Mouse (Mus musculus) embryonic stem cell, embryonic (primary cell): ENCODE measurements around the gene Gm5728.
"Not testable (repeated sequence)": the region's sequence is repeated elsewhere in the genome, so short reads cannot be mapped to it uniquely, and the experiment has no call there.

ENCODE experiments used
- CTCF ChIA-PET, 4 experiments: fragments of 300-600 bp in 2 of 4; fragments of 350-600 bp in 2 of 4; sonication (Branson Sonifier 250); formaldehyde crosslinking; loops; one replicate each; lab custom pipeline; 2022; ENCODE audit warnings: inconsistent platforms in 2 of 4; lab: Charles Lee
- POLR2A ChIA-PET, 4 experiments: fragments of 300-600 bp in 2 of 4; fragments of 350-600 bp in 2 of 4; sonication (Branson Sonifier 250); formaldehyde crosslinking; loops; one replicate each; lab custom pipeline; 2022; ENCODE audit warnings: antibody characterized with exemption in 4 of 4, inconsistent platforms in 1 of 4; lab: Charles Lee

The Gm5728 gene

DNA sequence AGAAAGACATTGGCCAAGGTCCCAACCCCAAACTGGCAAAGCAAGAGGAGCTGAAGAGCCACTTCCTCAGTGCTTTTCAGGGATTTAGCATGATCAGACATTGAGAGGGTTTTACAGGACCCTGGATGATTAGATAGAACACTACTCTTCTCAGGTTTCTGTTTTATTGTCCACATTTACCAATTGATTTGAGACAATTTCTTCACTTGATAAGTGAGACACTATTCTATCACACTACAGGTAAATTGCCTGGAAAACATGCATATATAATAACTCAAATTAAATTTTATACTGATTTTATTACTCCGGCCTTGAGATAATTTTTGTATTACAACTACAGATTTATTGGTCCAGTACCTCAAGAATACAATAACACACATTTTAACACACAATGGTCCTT lies at the start of gene Gm5728:
TSS of gene Gm5728 (minus strand) at position 101 of the 400 bp plus-strand sequence.
- POLR2A ChIA-PET, CTCF ChIA-PET: not testable (repeated sequence)

DNA sequence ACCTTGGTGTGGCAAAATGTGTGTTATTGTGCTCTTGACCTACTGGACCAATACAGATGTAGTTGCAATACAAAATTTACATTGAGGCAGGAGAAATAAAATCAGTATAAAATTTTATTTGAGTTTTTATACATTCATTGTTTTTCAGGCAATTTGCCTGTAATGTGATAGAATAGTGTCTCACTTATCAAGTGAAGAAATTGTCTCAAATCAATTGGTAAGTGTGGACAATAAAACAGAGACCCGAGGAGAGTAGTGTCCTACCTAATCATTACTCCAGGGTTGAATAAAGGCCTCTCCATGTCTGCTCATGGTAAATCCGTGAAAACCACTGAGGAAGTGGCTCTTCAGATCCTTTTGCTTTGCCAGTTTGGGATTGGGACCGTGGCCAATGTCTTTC lies 42.4 kb upstream of the Gm5728 start, which contains the start of gene Vmn1r100:
TSS of gene Vmn1r100 (plus strand) at position 301 of the 400 bp plus-strand sequence.
- CTCF ChIA-PET, POLR2A ChIA-PET: not testable (repeated sequence)

DNA sequence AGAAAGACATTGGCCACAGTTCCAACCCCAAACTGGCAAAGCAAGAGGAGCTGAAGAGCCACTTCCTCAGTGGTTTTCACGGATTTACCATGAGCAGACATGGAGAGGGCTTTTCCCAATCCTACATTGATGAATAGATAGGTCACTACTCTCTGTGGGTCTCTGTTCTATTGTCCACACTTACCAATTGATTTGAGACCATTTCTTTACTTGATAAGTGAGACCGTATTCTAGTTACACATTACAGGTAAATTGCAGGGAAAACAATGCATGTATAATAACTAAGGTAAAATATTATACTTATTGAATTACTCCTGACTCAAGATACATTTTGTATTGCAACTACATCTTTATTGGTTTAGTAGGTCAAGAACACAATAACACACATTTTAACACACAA lies 41.2 kb downstream of the Gm5728 start, which contains the start of gene Gm4133:
TSS of gene Gm4133 (minus strand) at position 101 of the 400 bp plus-strand sequence.
- CTCF ChIA-PET, POLR2A ChIA-PET: not testable (repeated sequence)
